Mouse (Mus musculus): ENCODE data around the gene Tspan4.

DNA sequence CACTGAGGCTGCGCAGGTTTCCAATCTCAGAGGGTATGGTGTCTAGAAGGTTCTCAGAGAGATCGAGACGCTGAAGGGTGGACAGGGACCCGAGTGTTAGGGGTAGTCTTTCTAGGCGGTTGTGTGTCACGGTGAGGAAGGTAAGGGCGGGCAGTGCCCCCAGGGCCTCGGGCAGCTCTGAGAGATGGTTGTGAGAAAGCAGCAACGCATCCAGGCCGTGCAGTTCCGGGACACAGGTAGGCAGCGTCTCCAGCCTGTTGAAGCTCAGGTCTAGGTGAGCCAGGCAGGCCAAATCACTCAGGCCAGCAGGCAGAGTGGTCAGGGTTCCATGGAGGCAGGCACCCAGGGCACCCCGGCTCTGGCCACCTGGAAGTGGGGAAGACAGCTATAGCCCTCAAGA lies 32.8 kb upstream of the Tspan4 start:
- TF ChIP-seq POLR2A (IDR thresholded peaks at IDR 0.05; ENCODE audit: low read depth, low read length) (no peak), CTCF (IDR thresholded peaks at IDR 0.05; ENCODE audit: extremely low read depth, insufficient read length, insufficient replicate concordance, low read depth, low read length) (no peak)

Measured in small intestine, adult 2 months (tissue).